Mouse (Mus musculus) 3134 (cell line): ENCODE data around the gene Aldh2.

Experiments used
- DNase-seq: peaks from one replicate; pipeline ENCODE4 v3.0.0-alpha.2; 2011; ENCODE audit warnings: low spot score; ENCODE audit not compliant: insufficient read length; ENCODE audit errors: extremely low read depth

The Aldh2 gene

DNA sequence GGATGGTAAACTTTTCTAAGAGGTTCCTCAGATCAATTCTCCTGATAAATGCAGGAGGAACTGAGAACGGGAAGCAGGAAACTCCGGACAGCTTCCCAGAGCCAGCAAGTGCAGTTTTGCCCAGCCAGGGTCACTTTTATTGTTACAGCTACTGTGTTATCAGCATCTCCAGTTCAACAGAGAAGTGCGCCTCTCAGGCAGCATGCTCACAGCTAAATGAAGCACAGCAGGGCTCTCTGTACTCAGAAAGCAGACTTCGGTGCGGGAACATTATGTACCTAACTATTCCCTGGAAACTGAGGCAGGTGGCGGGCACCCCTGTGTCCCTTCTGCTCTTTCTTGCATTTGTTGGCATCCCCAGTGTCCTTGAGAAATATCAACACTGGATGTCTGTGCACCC is 2.6 kb upstream of the Aldh2 start:
- no peak for DNase-seq

DNA sequence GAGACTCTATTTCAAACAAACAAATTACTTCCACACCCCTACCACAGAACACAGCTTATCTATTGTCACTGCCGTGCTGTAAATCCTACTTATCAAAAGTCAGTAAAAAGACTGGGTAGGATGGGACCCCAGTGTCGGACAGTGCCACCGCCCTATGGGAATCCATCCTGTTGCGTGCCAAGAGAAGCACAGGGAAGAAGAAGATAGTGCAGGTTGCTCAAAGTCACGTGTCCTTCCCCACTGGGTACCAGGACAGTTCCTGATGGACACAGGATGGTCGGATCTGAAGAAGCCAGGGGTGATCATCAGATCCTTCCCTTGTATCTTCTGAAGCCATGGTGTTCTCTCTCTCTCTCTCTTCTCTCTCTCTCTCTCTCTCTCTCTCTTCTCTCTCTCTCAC is 2.1 kb upstream of the Aldh2 start:
- DNase-seq = no peak

DNA sequence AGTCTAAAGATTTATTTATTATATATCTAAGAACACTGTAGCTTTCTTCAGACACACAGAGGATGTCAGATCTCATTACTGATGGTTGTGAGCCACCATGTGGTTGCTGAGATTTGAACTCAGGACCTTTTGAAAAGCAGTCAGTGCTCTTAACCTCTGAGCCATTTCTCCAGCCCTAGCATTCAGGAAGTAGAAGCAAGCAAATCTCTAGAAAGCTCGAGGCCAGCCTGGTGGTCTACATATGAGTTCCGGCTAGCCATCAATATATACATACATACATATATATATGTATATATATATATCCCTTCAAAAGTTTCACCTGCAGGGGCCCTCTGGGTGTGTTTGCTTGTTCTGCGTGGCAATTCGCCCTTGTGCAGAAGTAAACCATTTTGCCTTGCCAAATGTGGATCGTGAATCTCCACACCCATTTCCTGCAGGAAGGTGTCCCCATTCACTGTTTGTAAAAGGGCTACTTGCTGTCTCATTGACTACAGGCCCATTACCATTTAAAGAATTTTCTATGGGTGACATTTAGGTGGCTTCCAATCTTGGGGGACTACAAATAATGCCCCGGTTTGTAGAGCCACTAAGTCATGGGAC is 1.2 kb upstream of the Aldh2 start:
- no peak for DNase-seq

DNA sequence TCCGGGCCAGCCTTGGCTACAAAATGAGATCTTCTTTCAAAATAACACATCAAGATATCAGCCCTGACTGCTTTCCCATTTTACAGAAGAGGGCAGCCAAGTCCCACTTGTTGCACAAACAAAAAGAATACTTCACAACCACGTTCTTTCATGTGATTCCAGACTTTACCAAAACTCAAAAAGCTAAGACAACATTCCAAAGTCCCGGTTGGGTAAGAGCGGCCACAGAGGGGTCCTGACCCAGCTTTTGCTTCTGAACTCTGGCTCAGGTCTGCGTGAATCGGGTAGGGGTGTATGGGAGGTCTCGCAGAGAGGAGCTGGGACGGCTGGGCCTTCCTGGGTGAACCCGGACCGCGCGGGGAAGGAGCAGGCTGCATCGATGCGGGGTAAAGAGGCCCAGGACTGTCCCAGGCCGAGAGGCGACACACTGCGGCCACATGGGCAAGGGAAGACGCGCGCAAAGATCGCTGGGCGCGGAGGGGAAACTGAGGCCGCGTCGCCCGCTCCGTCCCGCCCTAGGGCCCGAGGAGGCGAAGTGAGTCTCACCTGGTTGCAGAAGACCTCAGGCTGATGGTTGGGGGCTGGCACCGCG is 712 bp downstream of the Aldh2 start:
- DNase-seq = no peak

DNA sequence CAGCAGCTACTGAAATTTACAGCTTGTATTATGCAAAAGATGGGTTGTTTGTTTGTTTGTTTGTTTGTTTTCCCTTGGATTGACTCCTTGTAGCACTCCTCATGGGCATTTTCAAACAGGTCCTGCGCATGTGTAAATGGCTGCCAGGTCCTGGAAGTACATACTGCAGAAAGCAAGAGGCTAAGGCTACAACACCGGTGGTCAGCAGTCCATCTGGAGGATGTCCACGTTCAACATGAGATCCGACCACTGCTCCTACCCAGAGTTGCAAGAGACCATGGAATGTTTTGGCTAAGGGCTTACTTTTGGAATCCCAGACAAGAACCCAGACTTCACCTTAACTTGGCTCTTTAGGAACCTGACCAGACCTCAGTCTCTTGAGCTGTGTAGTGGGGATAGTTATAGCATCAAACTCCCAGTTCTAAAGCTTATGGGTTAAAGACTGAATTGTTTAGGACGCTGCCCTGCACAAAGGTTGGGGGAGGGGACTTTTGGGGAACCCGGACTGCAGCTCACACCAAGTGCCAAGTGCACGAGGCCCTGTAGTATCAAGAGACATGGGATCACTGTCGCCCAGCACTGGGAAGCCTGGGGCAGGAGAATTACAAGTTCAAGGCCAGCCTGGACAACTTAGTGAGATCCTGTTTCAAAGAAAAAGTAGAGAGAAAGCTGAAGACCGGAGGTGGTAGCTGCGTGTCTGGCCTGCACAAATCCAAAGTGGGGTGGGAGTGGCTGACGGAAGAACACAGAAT is 1.4 kb downstream of the Aldh2 start:
- peak; percentile 28 for DNase-seq

DNA sequence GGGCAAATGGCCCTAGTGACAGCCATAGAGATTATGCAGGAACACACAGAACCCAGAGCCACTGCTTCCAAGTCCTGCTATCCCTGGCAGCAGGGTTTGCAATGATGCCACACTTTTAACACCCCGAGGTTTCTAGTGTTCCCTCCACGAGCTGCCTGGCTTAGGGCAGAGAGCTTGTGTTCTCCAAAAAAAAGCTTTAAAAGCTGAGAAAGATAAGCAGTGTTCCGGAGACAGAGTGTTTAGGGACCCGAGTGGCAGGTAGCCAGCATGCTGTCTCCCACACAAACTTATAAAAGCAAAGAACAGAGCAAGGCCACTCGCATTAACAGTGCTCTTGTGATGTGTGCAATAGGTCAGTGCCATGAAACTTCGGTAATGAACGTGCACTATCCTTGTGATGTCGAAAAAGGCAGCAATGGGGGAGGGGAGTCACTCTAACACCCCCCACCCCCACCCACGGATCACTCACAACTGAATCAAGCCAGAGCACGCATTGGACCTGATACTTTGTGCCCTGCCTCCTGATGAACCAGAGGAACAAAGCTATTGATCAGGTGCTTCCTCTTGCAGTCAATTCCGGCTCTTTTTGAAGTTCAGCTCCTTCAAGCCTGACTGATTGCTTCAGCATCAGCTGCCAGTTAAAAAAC is 2.1 kb downstream of the Aldh2 start:
- no peak for DNase-seq

DNA sequence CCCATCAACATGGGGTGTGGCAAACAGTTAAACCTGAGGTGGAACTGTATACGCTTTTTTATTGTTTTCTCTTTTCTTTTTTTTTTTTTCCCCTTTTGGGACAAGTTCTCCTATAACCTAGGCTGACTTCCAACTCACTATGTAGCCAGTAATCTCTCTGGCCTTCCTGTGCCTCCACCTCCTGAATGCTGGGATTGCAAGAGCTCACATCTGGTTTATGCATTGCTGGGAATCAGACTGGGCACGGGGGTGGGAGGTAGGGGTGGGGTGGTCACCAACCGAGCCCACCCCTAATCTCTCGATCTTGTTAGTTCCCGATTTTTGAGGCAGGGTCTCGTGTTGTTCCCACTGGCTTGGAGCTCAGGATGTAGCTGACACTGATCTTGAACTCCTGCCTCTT is 3.7 kb downstream of the Aldh2 start:
- no peak for DNase-seq

DNA sequence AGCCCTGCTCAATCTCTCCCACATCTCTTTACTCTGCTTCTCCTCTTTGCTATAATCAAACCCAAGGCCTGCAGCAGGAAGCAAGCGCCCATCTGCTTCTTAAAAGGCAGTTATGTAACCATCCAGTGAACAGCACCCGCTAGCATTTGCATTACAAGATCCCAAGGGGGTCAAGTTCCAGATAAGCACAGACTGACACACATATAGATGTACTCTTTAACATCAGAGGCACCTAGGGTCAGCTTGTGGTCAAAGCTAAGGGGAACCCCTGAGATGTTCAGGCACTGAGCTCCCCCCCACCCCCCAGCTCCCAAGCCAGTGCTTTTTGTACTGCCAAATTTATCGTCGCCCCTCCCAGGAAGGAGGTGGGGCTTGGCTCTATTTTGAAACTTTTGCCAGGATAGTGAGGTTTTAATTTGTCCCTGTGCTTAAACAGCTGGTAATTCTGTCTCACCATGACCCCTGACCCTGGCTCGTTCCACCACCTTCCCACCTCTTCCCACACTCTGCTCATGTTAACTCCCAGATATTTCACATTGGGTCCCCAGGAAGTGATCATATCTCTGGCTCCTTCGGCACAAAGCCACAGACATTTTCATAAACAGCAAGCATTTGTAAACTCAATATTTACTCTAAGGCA is 7.1 kb downstream of the Aldh2 start:
- no peak for DNase-seq

DNA sequence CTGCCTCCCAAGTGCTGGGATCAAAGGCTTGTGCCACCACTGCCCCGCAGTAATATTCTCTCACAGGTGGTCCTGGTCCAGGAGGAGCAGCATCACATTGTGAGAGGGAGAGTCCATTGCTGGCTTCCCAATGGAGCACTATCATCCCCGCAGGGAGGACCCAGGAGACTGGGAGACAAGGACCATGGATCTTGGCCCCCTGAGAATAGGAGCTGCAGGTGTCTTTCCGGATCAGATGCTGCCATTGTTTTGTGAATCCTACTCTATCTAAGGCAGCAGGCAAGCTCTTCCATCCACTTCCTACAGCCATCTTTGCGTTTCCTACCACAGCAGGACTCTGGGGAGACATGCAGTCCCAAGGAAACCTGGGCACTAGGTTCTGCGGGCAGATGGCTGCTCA is 7.9 kb downstream of the Aldh2 start:
- no peak for DNase-seq

DNA sequence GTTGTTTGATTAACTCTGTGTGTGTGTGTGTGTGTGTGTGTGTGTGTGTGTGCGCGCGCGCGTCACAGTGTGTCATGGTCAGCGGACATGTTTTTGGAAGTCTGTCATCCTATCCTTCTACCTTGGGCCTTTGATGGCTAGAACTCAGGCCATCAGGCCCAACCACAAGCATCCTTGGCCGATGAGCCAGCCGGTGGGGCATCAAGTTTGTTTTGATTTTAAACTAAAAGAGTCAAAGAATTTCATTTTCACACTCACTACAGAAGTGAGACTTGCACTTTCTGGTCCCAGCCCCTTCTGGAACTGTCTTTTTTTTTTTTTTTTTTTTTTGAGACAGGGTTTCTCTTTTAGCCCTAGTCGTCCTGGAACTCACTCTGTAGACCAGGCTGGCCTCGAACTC is 8.6 kb downstream of the Aldh2 start:
- DNase-seq = peak; percentile 78

DNA sequence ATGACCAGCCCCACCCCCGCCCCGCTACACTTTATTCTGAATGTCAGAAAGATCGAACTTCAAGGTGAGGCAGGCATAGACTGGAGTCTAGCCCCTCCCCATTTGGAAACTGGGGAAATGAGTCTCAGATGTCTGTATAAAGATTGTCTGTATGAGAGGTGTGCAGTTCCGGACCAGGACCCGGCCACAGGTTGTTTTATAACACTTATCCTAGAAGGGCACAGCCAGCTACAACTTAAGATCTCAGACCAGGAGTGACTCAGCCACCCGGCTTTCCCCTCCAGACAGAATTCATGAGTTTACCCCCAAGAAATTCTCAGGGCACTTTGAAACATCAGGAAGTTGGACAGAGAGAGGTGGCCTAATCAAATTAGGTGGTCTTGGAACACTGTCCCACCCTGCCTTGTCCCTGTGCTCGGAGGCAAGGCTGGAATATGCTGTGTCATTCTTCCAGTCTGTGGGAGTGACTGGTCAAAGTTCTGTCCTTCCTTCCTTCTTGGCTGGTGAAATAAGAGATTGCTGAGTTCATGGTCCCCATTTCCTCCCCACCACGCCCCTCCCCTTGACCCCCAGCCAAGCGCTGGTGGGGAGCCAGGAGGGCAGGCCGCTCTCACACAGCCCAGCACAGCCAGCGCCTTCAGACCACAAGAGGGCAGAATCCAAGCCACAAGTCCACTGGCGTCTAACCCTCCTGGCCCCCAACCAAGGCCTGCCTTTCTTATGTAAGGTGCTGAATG is 9.7 kb downstream of the Aldh2 start:
- DNase-seq = peak; percentile 99

DNA sequence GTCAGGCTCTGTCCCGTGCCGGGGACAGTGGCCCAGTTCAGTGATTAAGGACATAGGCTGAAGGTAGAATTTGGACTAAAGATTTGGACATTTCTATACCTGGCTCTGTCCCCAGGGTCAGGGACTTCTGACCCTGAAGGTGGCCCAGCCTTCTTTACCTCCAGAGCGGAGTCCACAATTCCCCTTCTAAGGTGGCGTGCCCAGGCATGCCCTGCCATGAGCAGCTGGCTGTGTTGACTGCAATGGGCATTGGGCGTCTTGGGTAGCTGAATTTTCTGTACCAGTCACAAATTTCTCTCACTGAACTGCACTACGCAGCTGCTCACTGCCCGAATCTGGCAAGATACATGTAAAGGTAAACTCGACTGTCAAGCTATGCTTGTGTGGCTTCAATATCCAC is 11.7 kb downstream of the Aldh2 start:
- DNase-seq = no peak

DNA sequence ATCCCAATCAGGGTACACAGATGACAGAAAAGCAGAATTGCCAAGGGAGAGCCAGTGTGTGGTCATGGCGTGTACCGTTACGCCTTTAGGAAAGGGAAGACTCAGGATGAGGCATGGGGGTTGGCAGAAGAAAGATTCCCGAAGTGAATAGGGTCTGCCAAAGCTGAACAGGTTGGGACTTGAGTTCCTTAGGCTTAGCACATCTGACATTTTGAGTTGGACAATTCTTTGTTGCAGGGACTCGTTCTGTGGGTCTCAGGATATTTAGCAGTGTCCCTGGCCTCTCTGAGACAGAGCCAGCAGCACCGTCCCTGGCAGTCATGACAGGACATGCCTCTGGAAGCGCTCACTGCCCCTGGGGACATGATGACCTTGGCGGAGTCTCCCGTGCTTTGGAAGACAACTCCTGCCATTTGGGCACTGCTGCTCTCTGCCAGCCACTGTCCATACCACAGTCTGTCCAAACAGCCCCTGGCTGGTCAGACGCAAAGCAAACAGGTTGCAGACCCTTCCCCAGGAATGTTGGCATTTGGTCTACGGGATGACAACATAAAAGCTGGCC is 16.6 kb downstream of the Aldh2 start:
- DNase-seq = no peak

DNA sequence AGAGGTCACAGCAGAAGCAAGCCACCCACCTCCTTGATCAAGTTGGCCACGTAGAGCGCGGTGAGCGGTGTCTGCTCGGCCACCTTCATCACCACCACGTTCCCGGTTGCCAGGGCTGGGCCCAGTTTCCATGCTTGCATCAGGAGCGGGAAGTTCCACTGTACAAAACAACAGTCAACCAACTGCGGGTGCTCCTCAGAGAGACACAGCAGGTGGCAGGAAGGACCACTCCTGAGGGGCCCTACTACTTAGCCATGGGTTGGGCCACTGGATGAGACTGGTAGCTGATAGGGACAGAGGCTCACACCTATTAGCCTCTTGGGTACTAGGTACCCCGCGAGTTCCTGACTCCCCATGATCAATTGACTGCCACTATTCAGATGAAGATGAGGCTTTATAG is 17.8 kb downstream of the Aldh2 start:
- DNase-seq = no peak

DNA sequence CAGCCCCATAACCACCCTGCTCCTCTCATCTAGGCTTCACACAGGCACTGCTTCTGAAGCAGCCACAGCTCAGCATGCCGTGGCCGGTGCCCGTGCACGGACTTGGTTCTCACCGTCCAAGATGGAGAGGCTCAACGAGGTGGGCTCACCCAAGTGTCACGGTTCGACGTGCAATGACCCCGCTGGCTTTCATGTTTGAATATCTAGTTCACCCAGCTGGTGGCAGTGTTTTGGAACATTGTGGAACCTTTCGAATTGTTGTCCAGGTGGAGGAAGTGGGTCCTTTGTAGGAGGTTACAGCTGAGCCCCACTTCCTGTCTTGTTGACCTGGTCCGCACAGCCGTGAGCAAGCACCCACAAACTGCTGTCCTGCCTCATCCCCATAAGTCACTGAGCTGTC is 19.5 kb downstream of the Aldh2 start:
- DNase-seq = no peak

DNA sequence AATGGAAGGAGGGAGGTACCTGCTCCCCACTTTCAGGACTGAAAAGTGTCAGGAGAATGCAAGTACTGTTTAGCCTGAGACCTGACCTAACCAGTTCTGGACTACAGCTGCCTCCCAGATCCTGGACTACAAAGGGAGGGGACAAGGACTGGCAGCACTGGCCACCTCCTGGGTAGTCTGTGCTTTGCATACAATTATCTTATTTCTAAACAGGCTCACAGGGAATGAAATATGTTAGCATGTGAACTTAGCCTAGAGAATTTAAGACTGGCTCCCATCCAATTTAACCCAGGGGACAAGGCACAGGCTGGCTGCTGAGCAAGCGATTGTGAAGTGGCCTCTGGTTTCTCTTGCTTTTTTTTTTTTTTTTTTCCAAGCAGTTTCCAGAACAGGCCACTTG is 22.8 kb downstream of the Aldh2 start:
- no peak for DNase-seq

DNA sequence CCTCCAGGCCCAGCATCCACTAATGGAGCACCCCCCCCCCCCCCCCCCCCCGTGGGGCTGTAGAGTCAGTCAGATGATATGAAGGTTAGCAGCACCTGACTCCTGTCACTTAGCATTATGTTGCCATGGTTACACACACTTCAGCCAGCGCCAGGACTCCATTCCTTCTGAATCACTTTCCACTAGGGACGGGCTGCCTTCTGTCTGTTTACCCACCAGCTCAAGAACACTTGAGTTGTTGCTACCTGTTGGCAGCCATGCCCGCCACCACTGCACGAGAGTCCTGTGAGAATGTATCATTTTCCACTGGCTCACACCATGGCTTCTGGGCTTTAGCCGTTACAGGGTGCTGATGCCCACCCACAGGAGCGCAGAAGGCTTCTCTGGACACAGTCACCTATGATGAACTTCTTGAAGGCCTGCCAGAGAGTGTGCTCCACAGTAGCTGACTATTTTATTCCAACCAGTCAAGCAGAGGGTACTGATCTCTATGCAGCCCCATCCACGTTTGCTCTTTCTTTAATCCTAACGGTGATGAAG is 23.7 kb downstream of the Aldh2 start:
- DNase-seq = no peak

DNA sequence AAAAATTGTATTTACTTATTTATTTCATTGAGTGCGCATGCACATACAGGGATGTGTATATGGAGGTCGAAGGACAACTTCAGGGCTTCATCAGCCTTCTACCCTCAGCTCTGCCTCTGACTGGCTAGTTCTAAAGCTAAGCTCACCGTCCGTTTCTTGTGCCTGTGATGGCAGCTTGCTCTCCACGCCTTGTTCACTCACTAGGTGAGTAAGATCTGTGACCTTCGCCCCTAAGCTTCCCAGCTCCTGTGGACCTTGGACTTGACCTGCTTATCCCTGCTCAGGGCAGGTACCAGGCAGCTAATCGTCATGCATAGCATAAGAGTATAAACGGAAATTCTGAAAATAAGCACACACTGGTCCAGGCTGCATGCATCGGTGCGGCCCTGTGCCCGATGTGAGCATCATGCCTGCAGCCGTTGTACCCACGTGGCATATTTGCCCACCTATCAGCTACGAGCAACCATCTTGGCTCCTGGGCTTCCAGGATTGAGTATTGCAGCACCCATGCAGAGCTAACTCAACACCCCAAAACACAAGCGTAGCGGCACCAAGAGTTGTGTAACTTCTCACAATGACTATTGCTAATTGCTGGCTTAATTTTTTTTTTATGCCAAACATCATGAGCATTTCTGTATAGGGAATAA is 27.5 kb downstream of the Aldh2 start:
- DNase-seq = no peak

DNA sequence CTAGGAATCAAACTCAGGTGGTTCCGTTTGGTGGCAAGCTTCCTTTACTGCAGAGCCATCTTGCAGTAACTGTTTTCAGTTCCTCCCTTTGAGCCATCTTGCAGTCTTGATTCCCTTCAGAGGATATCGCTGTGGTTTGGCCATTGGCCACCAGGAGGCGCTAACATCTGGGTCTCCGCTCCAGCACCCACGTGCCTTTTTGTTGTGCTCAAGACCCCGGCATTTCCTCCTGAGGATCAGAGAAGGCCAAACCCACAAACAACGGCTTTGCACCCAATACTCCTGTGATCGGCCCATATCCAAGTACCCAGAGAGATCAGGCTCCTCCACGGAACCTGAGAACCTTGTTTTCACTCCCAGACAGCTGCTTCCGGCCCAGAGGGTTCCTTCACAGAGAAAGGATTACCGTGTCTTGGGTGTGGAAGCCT is 29.1 kb downstream of the Aldh2 start:
- DNase-seq = peak; percentile 49

DNA sequence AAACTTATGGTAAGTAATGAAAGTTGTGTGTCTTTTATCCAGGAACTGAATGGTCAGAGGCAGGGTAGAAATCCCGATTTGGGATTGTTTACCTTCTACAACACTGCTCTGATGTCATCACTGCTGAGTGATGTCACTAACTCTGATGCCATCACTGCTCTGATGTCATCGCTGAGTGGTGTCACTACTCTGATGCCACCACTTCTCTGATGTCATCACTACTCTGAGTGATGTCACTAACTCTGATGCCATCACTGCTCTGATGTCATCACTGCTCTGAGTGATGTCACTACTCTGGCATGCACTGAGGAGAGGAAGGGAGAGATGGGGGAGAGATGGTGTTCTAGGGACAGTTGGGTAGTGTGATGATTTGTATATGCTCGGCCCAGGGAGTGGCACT is 31.2 kb downstream of the Aldh2 start:
- DNase-seq = no peak
